Mouse (Mus musculus) natural killer cell, adult 2 months (primary cell): ENCODE results near the gene Papola.

Experiments
- DNase-seq, 2 experiments: peaks; one replicate each; pipeline ENCODE4 v3.0.0; 2022; ENCODE audit warnings: low spot score in 2 of 2

Gene Papola

DNA sequence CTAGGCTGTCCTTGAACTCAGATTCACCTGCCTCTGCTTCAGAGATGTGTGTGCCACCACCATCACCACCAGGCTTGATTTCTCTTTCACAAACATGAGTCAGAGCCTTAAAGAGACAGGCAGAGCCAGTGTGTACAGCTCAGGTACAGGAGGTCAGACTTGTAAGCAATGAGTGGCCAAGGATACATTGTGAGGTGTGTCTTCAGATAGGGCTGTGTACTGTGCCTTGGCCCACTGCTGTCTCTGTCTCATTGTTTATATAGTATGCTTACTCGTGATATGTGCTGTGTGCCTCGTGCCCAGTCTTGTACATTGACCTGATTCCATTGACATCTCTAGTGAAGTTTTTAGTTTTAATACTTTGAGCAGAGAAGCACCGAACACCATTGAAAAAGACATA lies 21.3 kb downstream of the Papola start:
- DNase-seq, result no peak

DNA sequence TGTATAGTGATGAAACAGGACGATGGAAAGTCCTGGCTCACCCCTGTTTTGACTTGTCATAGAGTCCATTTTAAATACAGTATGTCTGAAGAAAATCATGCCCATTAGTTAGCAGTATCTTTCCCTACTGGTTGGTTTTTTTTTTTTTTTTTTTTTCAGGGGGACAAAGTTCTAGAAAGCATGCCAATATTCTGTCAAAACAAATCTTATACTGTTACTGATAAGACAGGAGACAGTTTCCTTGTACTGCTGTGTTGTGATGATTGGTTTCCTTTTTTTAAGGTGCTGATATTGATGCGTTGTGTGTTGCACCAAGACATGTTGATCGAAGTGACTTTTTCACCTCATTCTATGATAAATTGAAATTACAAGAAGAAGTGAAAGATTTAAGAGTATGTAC lies 21.7 kb downstream of the Papola start:
- no peak for DNase-seq

DNA sequence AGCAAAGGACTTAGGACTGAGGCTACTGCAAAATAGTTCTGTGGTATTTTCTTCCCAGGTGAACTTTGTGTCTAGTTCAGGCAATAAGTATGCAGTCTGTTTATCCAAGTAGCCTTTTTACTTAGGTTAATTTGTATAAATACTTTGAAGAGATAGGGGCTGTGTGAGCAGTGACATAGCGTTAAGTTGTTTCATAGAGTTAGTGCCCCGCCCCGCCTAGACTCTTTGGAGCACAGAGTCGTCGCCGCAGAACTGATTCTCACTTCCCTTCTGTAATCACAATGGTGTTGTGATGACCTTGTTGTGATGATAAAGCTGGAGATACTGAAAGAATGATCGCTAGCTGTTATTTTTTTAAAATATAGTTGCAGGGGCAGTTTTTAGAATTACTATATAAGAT lies 22.9 kb downstream of the Papola start:
- DNase-seq, result no peak

DNA sequence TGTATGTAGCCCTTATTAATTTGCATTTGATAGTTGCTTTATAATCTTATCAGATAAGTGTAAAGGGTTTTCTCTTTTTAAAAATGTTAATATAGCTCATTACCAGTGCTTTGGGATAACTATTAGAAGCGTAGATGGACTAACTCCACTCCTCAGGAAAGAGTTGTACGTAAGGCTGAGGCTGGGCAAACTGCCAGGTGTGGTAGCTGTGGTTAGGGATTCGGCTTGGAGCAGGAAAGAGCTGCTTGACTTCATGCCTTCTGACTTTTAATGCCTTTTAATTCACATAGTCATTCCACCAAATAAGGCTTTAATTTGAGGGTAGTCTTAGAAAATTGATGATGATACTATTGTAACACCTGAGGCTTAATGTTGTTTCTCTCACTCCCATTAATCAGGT lies 24.5 kb downstream of the Papola start:
- DNase-seq, result no peak

DNA sequence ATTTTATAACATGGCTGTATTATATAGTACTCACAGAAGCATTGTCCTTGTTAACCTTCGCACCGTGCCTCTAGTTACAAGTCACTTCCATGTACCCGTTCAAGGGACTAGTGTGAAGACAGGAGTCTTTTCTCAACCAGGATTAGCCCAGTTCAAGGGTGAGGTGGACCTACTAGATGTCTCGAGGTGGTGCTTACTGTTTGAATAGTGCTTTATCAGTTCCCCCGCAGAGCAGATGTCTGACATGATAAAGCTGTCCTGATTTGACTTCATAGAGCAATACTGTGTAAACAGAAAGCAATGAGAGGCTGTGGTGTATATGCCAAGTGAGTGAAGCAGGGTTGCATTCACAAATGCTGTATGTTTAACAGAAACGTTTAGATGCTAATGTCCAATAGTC lies 26.1 kb downstream of the Papola start:
- DNase-seq, result no peak

- DNase-seq, result no peak
These were observed 29.5 kb downstream of the Papola start for GRCm38 (mm10) chr12:105813957-105814356.

DNA sequence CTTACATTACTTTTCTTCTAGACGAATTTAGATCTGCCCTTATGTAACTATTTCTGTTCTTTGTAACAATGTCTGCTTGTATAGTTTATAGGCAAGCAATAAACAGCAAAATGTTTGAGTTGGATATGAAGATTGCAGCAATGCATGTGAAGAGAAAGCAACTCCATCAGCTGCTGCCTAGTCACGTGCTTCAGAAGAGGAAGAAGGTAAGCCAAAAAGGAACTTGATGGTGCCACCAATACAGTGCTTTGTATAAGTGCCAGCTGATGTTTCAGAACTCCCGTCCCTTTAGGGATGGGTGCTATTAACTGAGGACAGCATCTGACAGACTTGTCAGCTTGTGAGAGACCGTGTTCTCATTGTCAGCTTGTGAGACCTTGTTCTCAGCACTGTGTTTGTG lies 39.0 kb downstream of the Papola start:
- no peak for DNase-seq

GRCm38 (mm10) chr12:105824743-105825142 lies 40.2 kb downstream of the Papola start:
- no peak for DNase-seq

DNA sequence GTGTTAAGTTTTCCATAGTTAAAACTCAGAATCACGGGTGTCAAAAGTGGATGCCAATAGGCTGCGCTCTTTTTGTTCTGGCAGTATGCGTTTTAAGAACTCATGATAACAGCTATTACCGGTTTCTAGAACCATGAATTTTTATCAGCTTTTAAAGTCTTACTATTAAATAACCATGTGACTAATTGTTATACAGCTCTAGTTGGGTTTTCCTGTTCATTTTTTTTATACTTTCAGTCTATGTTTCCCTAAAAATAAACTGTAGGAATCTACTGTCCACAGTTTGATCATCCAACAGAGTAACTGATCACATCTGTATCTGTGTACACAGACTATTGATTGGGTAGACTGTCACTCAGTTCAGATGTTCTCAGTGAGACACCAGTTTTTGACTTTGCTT lies 40.8 kb downstream of the Papola start:
- DNase-seq, result no peak

DNA sequence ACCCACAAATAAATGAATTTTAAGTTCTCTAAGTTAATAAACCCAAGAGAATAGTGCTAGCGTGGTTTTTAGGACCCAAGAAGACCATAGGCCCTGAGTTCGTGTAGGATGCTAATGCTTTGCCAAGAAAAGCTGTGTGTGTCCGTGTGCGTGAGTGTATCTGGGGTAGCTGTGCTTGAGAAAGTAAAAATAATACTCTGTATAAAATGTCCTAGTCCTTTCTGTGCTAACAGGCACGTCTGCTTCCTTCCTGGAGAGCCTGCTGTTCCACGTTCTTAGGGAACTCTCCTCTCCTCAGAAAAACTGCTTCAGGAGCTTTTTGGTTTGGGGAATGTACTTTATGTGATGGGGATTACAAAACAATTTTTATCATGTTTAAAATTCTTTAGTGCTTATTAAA lies 48.0 kb downstream of the Papola start:
- no peak for DNase-seq

- no peak for DNase-seq
These were observed 50.4 kb downstream of the Papola start for GRCm38 (mm10) chr12:105834926-105835325.

DNA sequence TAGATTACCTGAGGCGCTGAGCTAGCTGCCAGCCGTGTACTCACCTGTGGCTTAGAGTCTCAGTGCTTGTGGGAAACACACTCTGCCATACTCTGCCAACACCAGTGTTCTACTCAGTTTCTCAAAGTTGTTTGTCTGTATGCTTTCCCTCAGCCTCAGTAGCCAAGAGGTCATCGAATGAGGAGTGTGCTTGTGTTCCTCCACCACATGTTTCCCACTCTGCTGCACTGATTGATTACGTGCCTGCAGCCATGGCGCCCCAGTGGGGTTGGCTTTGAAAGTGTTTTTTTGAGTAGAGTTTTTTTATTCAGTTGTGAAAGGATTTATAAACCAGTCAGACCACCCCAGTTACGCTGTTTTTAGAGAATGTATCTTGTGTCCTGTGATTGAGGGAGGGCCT lies 51.1 kb downstream of the Papola start:
- no peak for DNase-seq

DNA sequence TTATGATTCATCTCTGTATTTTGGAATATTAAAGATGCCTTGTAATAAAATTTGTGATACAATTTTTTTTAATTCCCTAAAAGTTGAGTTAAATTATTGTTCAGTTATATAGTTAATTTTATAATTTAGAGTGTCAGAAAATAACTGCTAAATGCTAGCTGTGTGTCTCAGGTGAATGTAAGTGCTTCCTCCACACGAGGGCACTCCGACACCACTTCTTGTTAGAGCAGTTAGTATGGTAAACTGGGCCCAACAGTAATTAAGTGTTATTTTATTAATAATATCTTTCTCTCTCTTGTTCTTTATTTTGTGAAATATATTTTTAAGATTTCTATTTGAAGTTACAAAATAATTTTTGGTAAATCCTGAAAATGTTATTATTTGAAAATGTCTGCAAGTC lies 51.7 kb downstream of the Papola start:
- DNase-seq, result no peak

DNA sequence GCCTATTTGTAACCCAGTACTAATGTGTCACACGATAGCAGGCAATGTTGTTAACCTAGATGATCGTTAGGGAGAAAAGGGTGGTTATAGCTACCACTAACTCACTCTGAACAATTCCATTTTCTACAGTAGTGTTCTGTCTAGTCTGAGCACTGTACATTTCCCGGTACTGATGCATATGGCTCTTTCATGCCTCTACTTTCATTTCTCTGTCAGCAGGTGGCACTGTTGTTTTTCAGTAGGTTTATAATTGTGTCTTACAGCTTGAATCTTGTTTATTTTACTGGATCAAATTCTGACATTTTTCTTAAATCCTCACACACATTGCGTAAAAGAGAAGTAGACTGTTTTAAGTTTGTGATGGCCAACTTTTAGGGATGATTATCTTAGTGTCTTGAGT lies 54.6 kb downstream of the Papola start:
- no peak for DNase-seq

- DNase-seq, result peak in 1 of 2 experiments; percentile 9
These were observed 56.1 kb downstream of the Papola start for GRCm38 (mm10) chr12:105840545-105840944.

DNA sequence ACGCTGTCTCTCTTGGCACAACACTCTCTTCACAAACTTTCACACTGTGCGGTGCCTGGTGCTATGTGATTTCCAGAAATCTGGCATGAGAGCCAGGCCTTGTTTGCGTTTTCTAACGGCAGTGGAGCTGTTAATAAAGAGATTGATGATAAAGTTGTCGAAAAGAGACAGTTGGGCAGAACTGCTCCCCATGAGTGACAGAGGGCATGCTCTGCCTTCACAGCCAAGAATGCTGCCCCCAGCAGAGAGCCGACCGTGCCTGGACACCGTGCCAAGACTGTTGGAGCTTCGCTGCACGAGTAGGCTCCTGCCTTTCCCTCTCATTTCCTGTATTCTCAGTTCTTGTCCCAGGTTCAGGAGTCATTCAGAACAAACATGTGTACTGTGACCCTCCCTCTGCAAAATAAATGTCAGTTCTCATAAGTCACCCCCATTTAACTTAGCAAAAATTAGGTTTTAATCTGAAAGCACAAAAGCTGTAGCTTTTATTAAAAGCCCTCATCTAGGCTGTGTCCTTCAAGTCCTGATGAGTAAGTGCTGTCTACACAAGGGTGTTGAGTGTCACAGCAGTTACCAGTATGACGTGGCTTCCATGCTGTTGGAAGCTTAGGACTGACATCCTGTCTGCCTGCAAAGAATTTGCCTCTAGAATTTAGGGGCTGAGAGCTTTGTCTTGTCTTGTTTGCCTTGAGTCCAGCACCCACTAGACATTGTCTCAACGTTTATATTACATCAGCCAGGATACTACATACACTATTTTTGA lies 58.9 kb downstream of the Papola start:
- DNase-seq, result no peak

GRCm38 (mm10) chr12:105844406-105844805 lies 59.9 kb downstream of the Papola start:
- no peak for DNase-seq

- DNase-seq, result no peak
These were observed 64.6 kb downstream of the Papola start for GRCm38 (mm10) chr12:105849102-105849501.

- no peak for DNase-seq
These were observed 66.2 kb downstream of the Papola start for GRCm38 (mm10) chr12:105850675-105851074.

- DNase-seq, result no peak
These were observed 68.3 kb downstream of the Papola start for GRCm38 (mm10) chr12:105852798-105853197.

DNA sequence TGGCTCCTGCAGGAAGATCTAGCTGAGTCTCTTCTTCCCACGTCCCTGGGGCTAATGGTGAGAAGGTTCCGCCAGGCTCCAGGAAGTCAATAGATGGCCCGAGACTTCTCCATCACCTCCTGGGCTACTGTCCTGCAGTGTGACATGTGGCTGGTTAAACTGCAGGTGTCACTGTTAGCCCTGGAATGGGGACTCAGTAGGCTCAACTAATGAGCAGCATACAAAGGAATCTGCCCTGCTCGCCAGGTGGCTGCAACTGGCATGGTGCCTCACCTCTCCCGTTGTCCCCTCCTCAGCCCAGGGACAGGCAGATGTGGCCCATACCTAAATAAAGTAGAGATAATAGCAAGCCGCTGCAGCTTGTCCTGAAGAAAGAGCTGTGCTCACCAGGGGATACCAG lies 70.1 kb downstream of the Papola start:
- no peak for DNase-seq

DNA sequence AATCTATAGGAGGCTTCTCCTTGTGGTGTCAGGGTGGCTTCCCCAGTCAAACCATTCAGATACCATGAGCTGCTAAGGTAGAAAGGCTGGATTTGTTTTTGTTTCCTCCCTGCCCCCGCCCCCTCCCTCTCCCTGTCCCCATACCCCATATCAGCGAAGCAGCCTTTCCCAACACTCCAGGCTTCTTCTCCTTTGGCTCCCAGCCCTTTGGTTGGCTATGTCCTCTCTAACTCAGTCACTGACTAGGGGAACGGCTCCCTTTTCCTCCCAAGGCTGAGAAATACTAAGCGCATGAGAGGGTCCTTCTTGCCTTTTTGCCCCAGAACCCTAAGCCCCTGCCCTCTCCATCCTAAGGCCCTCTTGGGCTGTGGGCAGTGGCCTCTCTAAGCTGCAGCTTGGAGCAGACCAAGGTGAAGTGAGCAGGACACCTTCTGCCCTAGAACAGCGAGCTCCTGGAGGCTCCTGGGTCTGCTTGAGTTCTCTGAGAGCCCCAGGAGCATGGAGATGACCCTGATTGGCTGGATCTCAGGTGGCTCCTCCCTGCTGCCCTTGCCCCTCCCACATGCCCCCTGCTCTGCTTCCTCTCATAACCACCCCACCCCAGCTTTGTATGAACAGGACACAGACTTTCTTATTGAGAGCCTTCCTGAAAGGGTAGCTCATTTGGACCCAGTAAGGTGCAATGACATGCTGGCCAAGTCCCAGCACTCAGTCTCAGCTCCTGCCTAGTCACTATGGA lies 73.6 kb downstream of the Papola start:
- DNase-seq, result no peak

DNA sequence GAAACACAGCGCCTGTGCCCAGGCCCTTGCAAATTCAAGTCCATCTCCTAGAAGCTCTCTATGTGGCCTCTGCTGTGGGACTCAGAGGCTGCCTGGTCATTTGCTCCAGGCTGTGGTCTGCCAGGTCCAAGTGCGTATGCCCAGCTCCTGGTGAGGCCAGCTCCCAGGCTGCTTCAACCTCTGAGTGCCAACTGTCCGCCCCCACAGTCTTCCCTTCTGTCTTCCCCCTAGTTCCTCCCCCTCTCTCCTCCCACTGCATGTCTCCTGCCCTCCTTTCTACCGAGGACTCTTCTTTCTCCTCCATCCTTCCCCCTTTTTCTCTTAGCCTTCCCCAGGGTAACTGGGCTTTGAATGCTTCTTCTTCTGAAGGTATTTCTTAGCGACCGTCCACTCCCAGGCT lies 77.6 kb downstream of the Papola start:
- DNase-seq, result no peak
